8 mouse cellular contexts compared by ENCODE assay signal in genomic region chr14:59605671-59606353, GRCm38 (mm10). TPM values are rescaled to one million over a fixed set of nuclear protein-coding genes. Genes with fewer than 3 reads are reported as not detected.
A peak's percentile ranks its signal among the peaks of the same experiment; 100 is the strongest.
DNase-seq lines count a peak whose midpoint lies in the region; ATAC-seq and TF ChIP-seq lines count a peak whose summit lies in the region.

No protein-coding gene starts in this region.

- no peaks in the 10 kb centered on the region for H3K36me3 ChIP-seq in kidney, postnatal 0 days (ENCODE audit: insufficient read depth, low read length)
- H3K36me3 ChIP-seq in lung, embryonic 14.5 days (ENCODE audit: insufficient read depth) = no peaks in the 10 kb centered on the region

- no peaks in the 10 kb centered on the region for H3K9me3 ChIP-seq in kidney, postnatal 0 days (replicated peaks; ENCODE audit: low read length)
- no peaks in the 10 kb centered on the region for H3K9me3 ChIP-seq in lung, embryonic 14.5 days (ENCODE audit: low read depth, low read length)

- WGBS in kidney, postnatal 0 days = 13% methylated on average over 5 of the region's 5 CpGs
- 12% methylated on average over 5 of the region's 5 CpGs for WGBS in lung, embryonic 14.5 days

- DNase-seq in CD8-positive naive resting alpha-beta T cell, adult 2 months (ENCODE audit: low read depth in 2 of 2, low spot score in 2 of 2) = peak; percentile 52 to 78
- peak; percentile 57 for DNase-seq in R1 (ENCODE audit: low read depth, low spot score)
- peak; percentile 87 to 92 for DNase-seq in cerebellum, postnatal 10 days
- peak; percentile 54 to 78 for DNase-seq in frontal cortex, postnatal 36 days (ENCODE audit: low spot score in 2 of 2)
- DNase-seq in kidney, postnatal 0 days (ENCODE audit: low spot score) = peak; percentile 74
- peak; percentile 87 for DNase-seq in lung, embryonic 14.5 days
- peak; percentile 56 for DNase-seq in ovary, postnatal 36 days (ENCODE audit: low spot score)
- DNase-seq in urinary bladder, postnatal 25 days (ENCODE audit: low spot score) = peak; percentile 71

- TF ChIP-seq CTCF in kidney, postnatal 0 days (IDR thresholded peaks at IDR 0.05; ENCODE audit: low read depth) = peak; percentile 81
- TF ChIP-seq CTCF in lung, embryonic 14.5 days (IDR thresholded peaks at IDR 0.05; ENCODE audit: low read depth) = peak; percentile 78

- no peak overlapping the region for H3K27ac ChIP-seq in kidney, postnatal 0 days
- H3K27ac ChIP-seq in lung, embryonic 14.5 days (ENCODE audit: low read depth) = no peak overlapping the region

- H3K4me3 ChIP-seq in kidney, postnatal 0 days (replicated peaks; ENCODE audit: low read depth, low read length) = no peak overlapping the region
- H3K4me3 ChIP-seq in lung, embryonic 14.5 days (ENCODE audit: low read depth, low read length) = no peak overlapping the region

- H3K9ac ChIP-seq in kidney, postnatal 0 days (ENCODE audit: low read depth, low read length) = no peak overlapping the region
- no peak overlapping the region for H3K9ac ChIP-seq in lung, embryonic 14.5 days

- H3K27me3 ChIP-seq in kidney, postnatal 0 days (ENCODE audit: insufficient read depth, low read length) = no peaks in the 10 kb centered on the region
- no peaks in the 10 kb centered on the region; the same call in 1 of the 2 replicates for H3K27me3 ChIP-seq in lung, embryonic 14.5 days (ENCODE audit: insufficient read depth, low read length)

- no peaks in the 10 kb centered on the region for H3K4me1 ChIP-seq in kidney, postnatal 0 days (replicated peaks; ENCODE audit: insufficient read depth, low read length)
- no peaks in the 10 kb centered on the region for H3K4me1 ChIP-seq in lung, embryonic 14.5 days (ENCODE audit: insufficient read depth)

- ATAC-seq in kidney, postnatal 0 days (replicated peaks; ENCODE audit: low FRiP score, low read depth) = no peak
- ATAC-seq in lung, embryonic 14.5 days (ENCODE audit: insufficient read depth) = peak; percentile 62

- no peak overlapping the region for H3K4me2 ChIP-seq in kidney, postnatal 0 days (ENCODE audit: low read length)
- H3K4me2 ChIP-seq in lung, embryonic 14.5 days = no peak overlapping the region

RNA-seq across cellular contexts. Expression of gene Cdadc1, which starts 8.1 kb away (rescaled TPM):
- polyA plus RNA-seq in kidney, postnatal 0 days (2015; fragmentation: Nextera tagmentation; extraction: Ambion mirVana) = 37.5 and 41.2 TPM in 2 replicates
- 32.5 and 36.2 TPM in 2 replicates for polyA plus RNA-seq in lung, embryonic 14.5 days (2014; fragmentation: Nextera tagmentation; extraction: Ambion mirVana)

RNA-seq across cellular contexts. Expression of gene Shisa2, which starts 19.3 kb away (rescaled TPM):
- polyA plus RNA-seq in kidney, postnatal 0 days (2015; fragmentation: Nextera tagmentation; extraction: Ambion mirVana) = 11.8 and 15.9 TPM in 2 replicates
- 18.7 and 21.7 TPM in 2 replicates for polyA plus RNA-seq in lung, embryonic 14.5 days (2014; fragmentation: Nextera tagmentation; extraction: Ambion mirVana)
